Mouse (Mus musculus) spleen, adult 12 weeks (tissue): ENCODE data around the gene Iba57.
A peak's percentile ranks its signal among the peaks of the same experiment; 100 is the strongest.
"Not testable (repeated sequence)": the region's sequence is repeated elsewhere in the genome, so short reads cannot be mapped to it uniquely, and the experiment has no call there.

Experiments
- DNase-seq: peaks from one replicate; pipeline ENCODE4 v3.0.0; 2022; ENCODE audit warnings: low spot score

The Iba57 gene

DNA sequence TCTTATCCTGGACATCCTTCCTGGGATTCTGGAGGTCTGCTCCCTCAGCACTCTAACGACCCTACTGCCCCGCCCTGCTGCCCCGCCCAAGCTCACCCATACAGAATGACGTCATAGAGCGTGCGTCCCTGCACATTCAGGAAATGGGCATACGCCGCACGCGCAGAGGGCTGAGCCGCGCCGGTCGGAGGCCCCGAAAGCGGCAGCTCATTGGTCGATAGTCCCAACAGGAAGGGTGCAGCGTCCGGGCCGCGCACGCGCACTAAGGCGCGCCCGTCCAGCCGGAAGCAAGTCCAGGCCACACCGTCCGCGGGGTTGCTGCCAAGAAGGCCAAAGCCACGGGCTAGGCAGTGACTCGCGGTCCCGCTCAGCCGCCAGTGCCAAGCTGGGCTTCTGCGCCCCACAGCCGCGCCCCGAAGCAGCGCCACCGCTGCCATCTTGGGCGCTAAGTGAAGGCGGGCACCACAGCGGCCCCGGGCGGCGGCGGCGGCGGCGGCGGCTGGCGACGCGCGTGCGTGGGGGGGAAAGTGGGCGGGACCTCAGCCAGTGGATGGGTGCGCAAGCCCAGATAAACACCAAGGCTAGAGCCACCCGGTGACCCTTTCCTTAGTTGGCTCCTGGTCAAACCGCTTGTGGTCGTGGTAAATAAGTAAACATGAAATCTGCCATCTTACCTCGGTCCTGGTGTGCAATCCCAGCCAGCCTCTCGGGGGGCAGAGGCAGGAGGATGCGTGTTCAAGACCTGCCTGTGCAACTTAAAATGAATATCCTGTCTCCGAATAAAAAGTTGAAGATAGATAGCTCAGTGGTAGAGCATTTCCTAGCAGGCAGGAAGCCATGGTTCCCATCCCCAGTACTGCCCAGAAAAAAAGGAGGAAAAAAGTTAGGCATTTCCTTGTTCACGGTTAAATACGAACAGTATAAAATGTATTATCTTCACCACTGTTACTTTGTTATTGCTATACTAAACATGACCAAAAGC is at the start of gene Iba57:
TSS of gene Iba57 (minus strand) at position 485 of the 982 bp plus-strand sequence.
- DNase-seq = peak; percentile 97

DNA sequence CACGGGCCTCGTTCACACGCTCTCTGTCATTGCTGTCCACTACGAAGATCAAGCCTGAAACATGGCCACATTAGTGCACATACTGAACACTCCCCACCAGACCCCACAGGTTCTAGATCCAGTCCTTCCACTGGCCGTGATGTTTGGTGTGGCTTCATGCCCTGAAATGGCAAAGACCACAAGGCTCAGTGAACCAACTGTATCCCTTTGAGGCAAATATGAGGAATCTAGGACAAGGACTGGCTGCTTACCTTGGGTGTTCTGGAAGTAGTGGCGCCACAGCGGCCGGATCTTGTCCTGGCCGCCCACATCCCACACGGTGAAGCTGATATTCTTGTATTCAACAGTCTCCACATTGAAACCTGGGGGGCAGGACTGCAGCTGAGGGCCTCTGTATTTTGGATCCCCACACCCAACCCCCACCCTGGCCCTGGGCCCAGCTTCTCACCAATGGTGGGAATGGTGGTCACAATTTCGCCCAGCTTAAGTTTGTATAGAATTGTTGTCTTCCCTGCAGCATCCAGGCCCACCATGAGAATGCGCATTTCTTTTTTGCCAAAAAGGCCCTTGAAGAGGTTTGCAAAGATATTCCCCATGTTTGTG is 49.5 kb upstream of the Iba57 start:
- no peak for DNase-seq

DNA sequence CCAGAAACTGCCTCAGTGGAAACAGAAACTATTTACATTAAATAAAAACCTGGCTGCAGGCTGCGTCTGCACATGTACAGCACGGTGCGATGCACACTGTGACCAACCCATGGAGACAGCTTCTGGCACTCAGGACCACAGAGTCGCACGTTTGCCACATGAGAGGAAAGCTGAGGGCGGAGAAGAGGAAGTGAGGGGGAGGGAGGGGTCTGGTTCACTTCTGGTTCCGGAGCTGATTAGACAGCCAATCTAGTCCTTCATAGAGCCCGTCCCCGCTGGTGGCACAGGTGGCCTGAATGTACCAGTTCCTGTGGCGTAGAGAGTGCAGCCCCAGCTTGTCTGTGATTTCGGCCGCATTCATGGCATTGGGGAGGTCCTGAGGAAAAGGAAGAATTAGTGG is 48.8 kb upstream of the Iba57 start:
- not testable (repeated sequence) for DNase-seq

DNA sequence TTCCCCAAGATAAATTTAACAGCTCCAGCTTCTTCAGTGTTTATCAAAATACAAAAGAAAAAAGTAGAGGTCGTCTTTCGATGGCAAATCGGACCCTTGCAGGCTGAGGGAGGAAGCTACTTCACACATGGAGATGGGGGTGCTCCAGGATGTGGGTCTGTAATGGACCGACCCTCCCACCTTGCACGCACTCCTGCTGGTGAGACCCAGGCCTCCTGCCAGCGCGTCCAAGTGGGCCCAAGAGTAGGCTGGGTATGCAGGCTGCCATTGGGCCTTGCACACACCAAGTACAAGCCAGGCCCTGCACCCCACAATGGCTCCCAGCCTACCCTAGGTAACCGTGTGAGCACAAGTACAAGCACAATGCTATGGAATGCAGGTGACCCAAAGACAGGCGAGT is 48.0 kb upstream of the Iba57 start:
- DNase-seq = not testable (repeated sequence)

GRCm38 (mm10) chr11:59210020-59210419 is 46.5 kb upstream of the Iba57 start:
- DNase-seq = no peak

DNA sequence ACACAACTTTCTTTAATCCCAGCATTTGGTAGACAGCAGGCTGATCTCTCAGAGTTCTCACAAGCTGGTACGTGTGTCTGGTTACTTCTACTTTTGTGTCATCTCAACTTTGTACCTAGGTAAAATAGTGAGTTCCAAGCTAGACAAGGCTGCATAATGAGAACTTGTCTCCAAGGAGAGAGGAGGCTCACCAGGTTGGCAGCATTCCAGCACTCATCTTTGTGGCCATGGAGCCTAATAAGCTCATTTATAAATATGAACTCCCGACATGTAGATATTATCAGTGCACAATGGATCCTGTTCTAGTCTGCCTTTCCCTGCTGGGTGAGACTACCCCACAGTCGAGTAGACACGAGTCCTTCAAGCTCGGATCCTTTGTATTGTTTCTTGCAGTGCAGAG is 46.0 kb upstream of the Iba57 start:
- DNase-seq = no peak

DNA sequence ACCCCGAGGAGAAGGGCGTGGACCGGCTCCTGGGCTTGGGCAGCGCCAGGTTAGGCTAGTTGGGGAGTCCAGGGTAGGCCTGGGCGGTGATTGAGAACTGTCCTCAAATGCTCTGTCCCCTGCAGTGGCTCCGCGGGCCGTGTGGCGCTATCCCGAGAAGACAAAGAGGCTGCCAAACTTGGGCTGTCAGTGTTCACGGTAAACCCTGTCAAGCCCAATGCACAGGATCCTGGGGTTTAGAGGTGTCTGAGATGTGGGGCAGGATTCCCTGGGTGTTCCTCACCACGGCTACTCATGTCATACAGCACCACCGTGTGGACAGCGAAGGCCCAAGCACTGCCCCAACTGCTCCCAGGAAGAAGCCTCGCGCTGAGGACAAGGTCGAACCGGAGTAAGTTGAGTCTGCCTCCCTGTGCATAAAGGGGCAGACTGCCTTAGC is 45.5 kb upstream of the Iba57 start:
- DNase-seq = peak; percentile 66

GRCm38 (mm10) chr11:59208153-59208831 is 44.8 kb upstream of the Iba57 start, which contains the start of gene 2310033P09Rik:
Gene 2310033P09Rik, plus strand, starts transcription at chr11:59208321.
- peak; percentile 80 for DNase-seq

- peak; percentile 77 for DNase-seq
Observed at GRCm38 (mm10) chr11:59202081-59202995, 38.8 kb upstream of the Iba57 start, which contains the start of gene Mrpl55. Gene Mrpl55, plus strand, starts transcription at chr11:59202486.

- DNase-seq = no peak
Observed at GRCm38 (mm10) chr11:59201216-59202002, 37.9 kb upstream of the Iba57 start.

DNA sequence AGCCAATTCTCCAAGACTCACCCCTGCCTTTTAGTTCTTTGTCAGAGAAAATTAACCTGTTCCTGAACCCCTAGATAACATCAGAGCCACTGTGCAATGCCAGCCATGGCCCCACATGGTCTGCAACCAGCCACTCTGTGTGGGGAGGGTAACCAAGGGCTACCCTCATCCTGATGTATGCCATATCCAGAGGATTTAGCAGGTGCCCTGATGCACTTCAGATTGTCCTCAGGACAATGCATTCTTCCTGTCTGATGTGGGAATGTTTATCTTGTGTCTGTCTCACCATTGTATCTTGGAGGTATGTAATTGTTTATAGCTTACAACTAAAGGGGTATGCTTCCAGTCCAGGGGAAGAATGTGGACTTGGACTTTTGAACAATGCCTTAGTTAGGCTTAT is 32.7 kb upstream of the Iba57 start:
- DNase-seq = no peak

GRCm38 (mm10) chr11:59192059-59192386 is 28.5 kb upstream of the Iba57 start, which contains the start of gene Guk1:
Gene Guk1, minus strand, starts transcription at chr11:59192212.
- no peak for DNase-seq

DNA sequence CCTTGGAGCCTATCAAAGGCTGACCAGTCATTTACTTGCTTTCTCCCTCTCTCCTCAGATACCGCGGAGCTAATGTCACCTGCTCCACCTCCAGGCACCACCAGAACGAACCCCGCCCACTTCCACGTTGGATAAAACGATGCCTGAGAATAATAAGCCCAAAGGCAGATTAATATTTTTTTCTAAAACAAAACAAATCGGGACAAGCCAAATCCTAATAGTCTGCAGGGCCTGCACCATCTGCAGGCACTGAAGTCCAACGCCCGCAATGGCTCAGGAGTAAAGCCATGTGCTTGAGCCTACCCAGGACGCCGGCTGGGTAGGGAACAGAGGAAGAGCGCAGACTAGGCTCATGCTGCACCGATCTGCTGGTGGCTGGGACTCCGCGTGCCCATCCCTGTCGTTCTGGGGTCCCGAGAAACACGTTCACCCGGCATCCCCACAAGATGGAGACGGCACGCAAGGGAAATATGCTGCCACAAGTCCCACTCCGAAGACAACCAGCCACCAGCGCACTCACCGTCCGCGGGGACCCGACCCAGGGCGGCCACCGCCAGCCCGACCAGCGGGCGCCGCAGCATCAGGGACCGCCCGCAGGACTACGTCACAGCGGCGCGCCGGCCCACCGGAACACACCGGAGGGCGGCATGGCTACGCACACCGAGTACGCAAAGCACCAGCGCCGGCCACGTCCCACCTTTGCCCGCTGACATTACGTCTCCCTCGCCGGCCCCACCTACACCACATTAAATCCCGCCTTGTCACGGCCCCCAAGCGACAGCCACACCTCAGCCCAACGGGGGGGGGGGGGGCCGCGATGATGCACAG is 27.9 kb upstream of the Iba57 start:
- DNase-seq = peak; percentile 76

DNA sequence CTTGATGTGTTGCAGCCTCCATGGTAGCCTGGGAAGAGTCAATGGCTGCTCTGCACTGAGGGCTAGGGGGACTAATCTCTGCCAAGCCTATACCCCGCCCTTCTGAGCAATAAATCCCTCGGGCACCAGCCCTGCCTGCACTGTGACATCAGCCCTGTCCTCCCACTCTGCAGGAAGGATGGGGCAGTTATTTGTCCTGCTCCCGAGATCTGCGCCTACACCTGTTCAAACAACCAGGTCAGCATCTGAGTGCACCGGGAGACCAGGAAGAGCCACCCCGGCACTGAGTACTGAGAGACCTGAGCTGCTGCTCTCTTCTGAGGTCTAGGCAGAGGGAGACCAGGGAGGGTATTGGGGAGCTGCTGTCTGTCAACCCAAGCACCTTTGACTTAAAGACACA is 24.2 kb upstream of the Iba57 start:
- no peak for DNase-seq

DNA sequence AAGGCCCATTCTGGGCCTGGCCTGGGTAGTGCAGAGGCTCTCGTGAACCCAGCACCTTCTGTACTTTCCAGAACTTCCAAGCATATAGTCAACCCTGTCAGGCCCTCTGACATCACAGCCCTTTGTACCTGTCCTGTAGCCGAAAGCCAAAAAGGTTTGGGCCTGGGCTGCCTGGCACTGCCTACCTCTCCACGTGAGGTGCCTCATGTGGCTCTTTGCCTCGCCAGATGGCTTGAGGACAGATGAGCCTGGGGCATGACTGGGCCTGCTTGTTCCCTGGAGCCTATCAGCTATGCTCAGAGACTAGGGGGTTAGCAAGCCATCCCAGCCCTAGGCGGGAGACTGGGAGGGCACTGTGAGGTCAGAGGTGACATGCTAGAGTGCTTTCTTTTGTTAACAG is 22.0 kb upstream of the Iba57 start:
- DNase-seq = no peak

- peak; percentile 51 for DNase-seq
Observed at GRCm38 (mm10) chr11:59183821-59184220, 20.3 kb upstream of the Iba57 start.

DNA sequence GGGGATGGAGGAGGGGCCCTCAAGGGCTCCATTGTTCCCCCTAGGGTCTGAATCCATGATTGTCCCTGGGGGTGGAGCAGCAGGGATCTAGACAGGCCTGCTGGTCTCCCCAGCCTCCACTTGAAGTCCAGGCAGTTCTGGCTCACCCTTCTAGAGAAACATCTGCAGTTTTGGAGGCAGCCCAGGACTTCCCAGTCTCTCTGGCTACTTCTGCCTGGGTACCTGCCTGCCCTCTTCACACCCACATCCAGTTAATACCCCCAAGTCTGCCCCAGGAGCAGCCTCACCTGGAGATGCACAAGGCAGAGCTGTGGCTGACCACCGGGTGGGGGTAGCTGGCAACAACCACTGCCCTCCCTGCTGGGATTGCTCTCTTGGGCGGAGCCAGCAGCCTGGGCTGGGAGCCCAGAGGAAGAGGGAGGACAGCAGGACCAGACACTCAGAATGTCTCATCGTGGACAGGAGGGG is 19.4 kb upstream of the Iba57 start, which contains the start of gene Gjc2:
TSS of gene Gjc2 (minus strand) at position 350 of the 468 bp plus-strand sequence.
- no peak for DNase-seq

DNA sequence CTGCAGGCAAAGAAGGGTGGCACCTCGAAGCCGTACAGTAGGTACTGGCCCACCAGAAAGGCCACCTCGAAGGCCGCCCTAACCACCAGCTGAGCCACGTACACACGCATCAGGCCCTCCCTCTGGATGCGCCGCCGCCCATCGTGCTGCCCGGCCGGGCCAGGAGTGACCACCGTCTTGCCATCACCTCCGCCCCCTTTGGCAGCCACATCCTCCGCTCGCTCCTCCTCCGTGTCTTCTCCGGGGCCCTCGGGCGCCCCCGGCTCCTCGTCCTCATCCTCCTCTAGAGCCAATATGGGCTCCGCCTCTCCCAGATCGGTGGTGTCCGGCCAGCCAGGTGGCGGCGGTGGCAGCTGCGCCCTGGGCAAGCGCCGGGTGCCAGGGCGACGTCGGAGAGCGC is 13.4 kb upstream of the Iba57 start:
- DNase-seq = no peak

GRCm38 (mm10) chr11:59176475-59176874 is 12.9 kb upstream of the Iba57 start:
- no peak for DNase-seq
